Mouse (Mus musculus) urinary bladder, adult 2 months (tissue): Measurements from ENCODE around the gene Mxra8. TPM values are rescaled to one million over a fixed set of nuclear protein-coding genes. Genes with fewer than 3 reads are reported as not detected.

Experiments used
- DNase-seq: peaks from one replicate; pipeline ENCODE4 v3.0.0; 2022; ENCODE audit warnings: low spot score
- polyA plus RNA-seq: library from polyadenylated mRNA; depleted of rRNA; stranded (reverse); fragments of >200 nt; gene quantifications from 2 replicates; pipeline ENCODE4 v1.2.3, GENCODE M21; 2012; rRNA removed

Gene Mxra8
- 377 and 402 TPM in 2 replicates for polyA plus RNA-seq

- DNase-seq, result peak; percentile 56
Observed at GRCm38 (mm10) chr4:155839483-155839910, at the start of gene Mxra8. Gene Mxra8 (plus strand): TSS chr4:155839680.

GRCm38 (mm10) chr4:155790021-155790489 lies 49.4 kb upstream of the Mxra8 start, which contains the start of gene Ankrd65:
Gene Ankrd65 (plus strand): TSS chr4:155790439.
- DNase-seq, result no peak

DNA sequence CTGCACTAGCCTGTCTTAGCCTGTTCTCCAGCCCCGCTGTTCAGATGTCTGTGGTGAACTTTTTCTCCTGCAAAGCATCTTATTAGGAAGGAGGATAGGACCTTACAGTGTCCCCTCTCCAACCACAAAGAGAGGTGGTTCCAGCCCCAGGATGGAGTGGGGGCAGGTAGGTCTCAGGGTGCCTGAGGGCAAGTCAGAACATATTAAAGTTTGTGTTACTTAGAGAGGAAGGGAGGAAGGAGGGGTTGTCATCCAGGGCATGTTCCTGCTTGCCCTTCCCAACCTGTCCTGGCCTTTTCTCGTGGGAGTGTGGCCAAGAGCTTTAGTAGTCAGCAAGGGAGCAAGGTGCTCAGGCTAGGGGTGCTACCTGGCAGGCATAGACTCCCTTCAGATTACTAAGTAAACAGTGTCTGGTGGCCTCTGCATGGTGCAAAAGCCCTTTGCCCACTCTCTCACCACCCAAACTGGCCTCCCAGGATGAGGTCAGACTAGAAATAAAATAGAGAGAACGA lies 48.8 kb upstream of the Mxra8 start:
- peak; percentile 41 for DNase-seq

- no peak for DNase-seq
Observed at GRCm38 (mm10) chr4:155791240-155791933, 48.1 kb upstream of the Mxra8 start.

DNA sequence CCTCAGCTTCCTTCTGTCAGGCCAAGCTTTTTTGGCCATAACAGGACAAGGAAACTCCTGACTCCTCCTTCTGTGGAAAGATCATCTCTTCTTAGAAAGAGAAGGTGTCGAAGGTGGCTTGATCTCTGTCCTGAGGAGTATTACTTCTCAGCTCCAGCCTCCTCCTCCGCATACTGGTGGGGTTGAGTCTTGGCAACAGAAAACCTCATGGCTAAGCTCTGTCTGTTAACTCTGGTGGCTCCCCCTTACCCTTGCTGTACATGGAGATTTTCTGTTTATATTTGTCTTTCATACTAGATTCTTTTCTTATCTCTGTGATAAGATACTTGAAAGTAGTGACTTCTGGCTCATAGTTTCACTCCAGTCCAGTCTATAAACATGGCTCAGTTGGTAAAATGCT lies 45.8 kb upstream of the Mxra8 start:
- DNase-seq, result no peak

DNA sequence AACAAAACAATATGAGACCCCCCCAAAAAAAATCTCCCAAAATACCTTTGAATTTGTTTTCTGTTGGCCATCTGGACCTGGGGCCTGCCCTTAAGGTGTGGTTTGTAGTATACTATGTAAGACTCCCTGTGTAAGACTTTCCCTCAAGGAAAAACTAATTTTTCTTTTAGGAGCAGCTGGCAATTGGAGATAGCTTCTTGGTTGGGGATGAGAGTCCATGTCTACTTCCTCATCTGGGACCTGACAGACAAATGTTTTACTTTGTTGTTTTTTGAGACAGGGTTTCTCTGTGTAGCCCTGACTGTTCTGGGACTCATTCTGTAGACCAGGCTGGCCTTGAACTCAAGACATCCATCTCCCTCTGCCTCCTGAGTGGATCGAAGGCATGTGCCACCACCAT lies 37.4 kb upstream of the Mxra8 start:
- no peak for DNase-seq

GRCm38 (mm10) chr4:155802741-155803339 lies 36.6 kb upstream of the Mxra8 start, which contains the start of gene Mrpl20:
Gene Mrpl20 (plus strand): TSS chr4:155802878.
- DNase-seq, result no peak

- peak; percentile 97 for DNase-seq
Observed at GRCm38 (mm10) chr4:155803340-155804041, 36.0 kb upstream of the Mxra8 start.

DNA sequence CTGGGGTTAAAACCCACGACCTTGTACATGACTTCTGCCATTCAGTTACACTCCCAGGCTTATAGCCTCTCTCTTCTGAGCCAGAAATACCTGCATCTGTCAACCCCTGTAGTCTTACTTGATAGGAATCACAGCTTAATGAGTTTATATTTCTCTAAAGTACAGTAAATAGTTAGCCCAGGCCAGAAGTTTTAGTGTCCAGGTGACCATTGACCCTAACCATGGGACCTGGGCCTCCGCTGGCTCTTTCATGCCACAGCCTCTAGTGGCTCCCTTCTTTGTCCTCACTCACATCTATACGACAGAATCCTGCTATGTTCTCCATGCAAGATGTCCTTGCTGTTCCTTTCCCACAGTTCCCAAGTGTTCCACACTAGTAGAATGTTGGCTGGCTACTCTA lies 31.6 kb upstream of the Mxra8 start:
- DNase-seq, result no peak

GRCm38 (mm10) chr4:155811929-155812664 lies 27.4 kb upstream of the Mxra8 start, which contains the start of gene Ccnl2:
Gene Ccnl2 (plus strand): TSS chr4:155812489.
- DNase-seq, result peak; percentile 84

DNA sequence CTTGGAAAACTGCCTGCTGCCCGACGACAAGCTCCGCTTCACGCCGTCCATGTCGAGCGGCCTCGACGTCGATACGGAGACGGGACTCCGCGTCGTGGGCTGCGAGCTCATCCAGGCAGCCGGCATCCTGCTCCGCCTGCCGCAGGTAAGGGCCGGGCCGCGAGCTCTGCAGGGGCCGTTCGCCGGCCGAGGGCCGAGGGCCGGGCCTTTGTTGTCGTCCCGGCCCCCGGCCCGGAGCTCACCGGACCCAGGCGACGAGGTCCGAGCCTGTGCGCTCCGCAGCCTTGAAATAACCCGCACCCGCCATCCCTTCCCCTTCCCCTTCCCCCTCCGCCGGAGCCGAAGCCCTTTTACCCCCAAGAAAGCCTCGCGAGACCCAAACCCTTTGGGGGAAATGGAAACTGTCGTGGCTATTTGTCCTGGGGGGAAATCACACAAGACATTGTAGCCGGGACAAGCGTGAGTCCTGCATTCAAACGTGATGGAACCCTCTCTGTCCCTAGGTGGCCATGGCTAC lies 26.8 kb upstream of the Mxra8 start:
- DNase-seq, result no peak

DNA sequence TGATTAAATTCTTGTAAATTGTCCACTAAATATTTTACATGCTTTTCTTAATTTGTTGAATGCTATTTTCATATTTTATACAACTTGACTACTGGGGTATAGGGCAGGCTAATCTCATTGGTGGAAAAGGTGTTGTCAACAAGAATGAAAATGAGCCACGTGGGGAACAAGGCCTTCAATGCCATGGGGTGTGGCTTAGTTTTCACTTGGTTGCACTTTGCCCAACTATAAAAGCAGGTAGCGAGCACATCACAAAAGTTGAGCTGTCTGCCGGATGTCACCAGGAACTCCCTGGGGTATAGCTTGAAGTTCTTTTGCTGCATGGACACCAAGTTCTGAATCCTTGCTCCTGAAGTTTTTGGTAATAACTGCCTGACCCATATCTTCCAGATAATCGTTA lies 21.9 kb upstream of the Mxra8 start:
- no peak for DNase-seq

GRCm38 (mm10) chr4:155821025-155821424 lies 18.5 kb upstream of the Mxra8 start:
- no peak for DNase-seq

DNA sequence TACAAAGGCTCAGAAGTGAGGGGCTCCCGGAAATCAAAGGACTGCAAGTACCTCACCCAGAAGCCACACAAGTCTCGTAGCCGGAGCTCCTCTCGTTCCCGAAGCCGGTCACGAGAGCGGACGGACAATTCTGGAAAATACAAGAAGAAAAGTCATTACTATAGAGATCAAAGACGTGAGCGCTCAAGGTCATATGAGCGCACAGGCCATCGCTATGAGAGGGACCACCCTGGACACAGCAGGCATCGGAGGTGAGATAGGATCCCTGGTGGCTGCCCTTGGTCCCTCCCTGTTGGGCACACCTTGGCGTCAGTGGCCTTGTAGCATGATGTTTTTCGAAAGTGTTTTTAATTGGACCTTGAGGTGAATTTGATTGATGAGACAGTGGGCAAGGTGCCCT lies 16.0 kb upstream of the Mxra8 start:
- DNase-seq, result no peak

DNA sequence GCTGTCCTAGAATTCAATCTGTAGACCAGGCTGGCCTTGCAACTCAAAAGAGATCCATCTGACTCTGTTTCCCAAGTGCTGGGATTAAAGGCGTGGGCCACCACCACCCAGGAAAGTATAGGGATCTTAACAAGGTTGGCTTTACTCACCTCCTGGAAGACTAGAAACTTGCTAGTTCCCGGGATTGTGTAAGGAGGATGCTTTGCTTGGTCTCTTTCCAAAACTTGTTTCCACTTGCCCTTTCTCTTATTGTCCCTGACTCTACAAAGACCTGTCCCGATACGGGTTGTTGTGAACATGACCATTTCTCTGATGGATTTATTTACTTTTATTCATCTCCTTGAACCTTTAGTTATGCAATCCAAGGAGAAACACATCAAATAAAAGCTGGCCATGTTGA lies 9.6 kb upstream of the Mxra8 start:
- DNase-seq, result no peak

DNA sequence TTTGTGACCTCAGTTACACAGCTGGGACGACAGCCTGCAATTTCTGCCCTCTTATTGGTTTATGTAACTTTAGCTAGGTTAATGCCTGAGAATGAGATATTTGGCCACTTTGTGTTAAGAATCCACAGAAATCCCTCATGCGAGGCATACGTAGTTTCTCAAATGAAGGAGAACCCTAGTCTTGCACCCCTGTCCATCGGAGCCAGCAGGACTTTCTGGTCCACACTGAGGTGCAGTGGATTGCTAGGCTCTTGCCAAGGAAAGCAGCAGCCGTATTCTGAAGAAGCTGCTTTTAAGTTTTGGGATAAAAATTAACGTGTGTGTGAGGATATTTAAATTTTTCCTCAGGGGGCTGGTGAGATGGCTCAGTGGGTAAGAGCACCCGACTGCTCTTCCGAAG lies 8.9 kb upstream of the Mxra8 start:
- no peak for DNase-seq

DNA sequence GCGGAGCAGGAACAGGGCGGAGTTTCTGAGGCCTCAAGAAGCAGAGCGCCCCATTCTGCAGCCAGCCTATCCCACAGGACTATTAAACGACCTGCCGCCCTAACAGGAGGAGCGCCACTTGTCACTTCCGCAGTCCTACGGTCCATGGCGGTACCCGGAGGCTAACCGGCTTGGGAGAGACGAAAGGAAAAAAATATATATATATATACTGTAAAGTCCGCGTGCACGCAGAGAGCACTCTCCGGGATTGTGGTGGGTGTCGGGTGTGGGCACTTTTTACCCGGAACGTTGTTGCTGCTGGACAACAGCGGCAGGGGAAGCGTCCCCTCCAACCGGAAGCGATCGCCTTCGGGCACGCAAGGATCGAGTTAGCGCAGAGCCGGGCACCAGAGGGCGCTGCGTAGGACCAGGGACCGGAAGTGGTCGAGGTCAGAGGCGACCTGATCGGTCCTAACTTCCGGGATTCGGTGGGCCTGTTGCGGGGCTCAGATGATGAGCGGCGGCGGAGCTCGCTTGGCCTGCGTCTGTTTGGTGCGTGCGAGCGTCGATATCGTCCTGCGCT lies 8.2 kb upstream of the Mxra8 start, which contains the start of gene Aurkaip1:
Aurkaip1 (plus strand) TSS at position 68 of the 562 bp plus-strand sequence.
- DNase-seq, result peak; percentile 91

- DNase-seq, result no peak
Observed at GRCm38 (mm10) chr4:155831831-155832230, 7.6 kb upstream of the Mxra8 start.

GRCm38 (mm10) chr4:155832321-155832720 lies 7.2 kb upstream of the Mxra8 start:
- DNase-seq, result no peak

- no peak for DNase-seq
Observed at GRCm38 (mm10) chr4:155833234-155833633, 6.2 kb upstream of the Mxra8 start.

- no peak for DNase-seq
Observed at GRCm38 (mm10) chr4:155833836-155834235, 5.6 kb upstream of the Mxra8 start.
